Mouse (Mus musculus) common myeloid progenitor, adult 5-6 weeks (primary cell): Measurements from ENCODE around the gene Gm17571. TPM values are rescaled to one million over a fixed set of nuclear protein-coding genes. Genes with fewer than 3 reads are reported as not detected.

Experiments
- ATAC-seq: replicated peaks from 2 replicates; pipeline ENCODE4 v1.8.0; 2016; ENCODE audit warnings: low read depth, mild to moderate bottlenecking, moderate TSS enrichment, inconsistent platforms; ENCODE audit not compliant: poor library complexity, severe bottlenecking
- total RNA-seq: library from RNA; stranded (forward); fragments of 200-1000, 187-1606 nt; gene quantifications from 2 replicates; pipeline ENCODE4 v1.2.3, GENCODE M21; 2017

Gene Gm17571
- total RNA-seq = not detected in 2 replicates

DNA sequence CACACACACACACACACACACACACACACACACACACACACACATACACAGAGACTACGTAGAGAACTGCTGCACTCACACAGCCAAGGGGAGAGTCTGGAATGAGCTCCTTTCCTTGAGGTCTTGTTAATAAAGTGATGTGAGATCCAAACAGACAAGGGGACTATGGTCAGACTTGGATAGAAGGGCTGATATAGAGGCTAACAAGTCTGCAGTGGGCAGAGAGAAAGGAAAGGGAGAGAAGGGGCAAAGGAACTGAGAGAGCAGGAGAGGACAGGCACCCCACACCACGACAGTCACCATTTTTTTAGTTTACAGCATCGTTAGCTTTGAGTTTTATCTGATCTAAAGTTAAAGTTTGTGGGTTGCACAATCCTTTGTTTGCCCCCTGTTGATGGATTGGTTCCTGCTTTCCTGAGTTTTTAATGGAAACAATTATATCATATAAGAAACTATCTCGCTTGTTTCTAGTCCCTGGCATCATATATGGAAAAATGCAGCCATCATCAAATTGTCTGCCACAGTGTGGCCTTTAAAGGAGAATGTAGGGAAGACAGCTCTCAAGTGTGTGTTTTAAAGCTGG lies at the start of gene Gm17571:
Gm17571 (minus strand) TSS at position 51 of the 583 bp plus-strand sequence.
- no peak for ATAC-seq

- no peak for ATAC-seq
These were observed 49.0 kb upstream of the Gm17571 start for GRCm38 (mm10) chr9:13495530-13495929.

GRCm38 (mm10) chr9:13493746-13494145 lies 47.2 kb upstream of the Gm17571 start:
- no peak for ATAC-seq

DNA sequence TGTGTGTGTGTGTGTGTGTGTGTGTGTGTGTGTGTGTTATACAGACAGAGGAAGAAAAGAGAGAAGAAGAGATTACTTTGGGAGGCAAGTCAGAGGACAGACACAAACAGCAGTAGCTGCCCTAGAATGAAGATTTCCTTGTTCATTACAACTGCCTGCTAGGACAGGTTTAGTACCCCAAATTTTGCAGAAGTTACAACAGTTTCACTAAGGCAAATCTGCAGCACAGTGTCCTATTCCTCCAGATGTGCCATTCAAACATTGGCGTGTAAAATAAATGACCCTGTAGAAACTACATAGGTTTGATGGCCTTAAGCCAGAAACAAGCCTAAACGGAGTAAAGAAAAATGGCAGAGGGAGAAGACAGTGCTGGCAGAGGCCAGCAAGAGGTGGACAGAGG lies 46.3 kb upstream of the Gm17571 start:
- peak; percentile 52; the same call in 1 of the 2 replicates for ATAC-seq

DNA sequence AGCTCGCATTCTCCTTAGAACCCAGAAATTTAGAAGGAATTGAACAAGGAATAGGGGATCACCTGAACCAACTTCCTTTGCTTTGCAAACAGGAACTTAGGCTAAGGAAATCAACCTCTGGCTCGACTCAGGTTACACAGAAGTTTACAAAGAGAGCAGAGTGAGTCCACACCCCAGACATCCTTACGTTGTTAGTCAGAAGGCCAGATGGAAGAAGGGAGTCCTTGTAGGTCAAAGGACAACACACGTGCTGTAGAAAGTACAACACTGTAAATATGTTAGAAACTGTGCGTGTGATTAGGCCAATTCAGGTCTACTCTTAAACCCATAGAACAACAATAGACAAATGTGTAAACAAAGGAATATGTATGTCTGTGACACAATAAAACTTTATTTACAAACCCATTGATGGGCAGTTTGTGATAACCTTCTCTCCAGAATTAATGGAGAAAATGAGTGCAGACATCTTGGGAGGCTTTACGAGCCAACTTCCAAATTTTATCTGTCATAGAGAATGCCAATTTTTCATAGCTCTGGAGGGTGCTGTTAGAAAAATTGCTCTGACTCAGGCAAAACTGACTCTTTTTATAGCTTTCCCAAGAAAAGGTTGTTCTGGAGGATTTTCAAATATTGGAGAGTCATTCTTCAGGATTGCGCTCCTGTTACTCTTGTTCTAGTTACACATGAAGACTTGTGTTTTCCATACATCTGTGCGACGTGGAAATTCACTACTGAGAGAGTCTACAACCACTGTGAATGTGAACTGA lies 45.5 kb upstream of the Gm17571 start:
- ATAC-seq = no peak

DNA sequence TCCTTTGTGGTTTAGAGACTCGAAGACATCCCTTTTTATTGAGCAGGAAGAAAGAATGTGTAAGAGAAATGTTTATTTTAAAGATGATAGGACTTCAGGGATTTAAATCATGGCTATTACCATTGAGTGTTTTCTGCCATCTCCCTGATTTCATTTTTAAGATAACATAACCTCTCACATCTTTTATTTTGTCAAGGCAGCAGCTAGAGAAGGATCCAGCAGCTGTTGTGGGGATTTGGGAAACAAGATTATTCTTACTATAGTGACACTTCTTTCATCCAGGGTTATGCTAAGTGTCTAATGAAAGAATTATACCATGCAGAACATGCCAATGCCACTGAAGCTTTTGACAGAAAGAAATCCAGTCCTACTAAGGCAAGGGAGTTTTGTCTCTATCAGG lies 44.6 kb upstream of the Gm17571 start:
- ATAC-seq = no peak

DNA sequence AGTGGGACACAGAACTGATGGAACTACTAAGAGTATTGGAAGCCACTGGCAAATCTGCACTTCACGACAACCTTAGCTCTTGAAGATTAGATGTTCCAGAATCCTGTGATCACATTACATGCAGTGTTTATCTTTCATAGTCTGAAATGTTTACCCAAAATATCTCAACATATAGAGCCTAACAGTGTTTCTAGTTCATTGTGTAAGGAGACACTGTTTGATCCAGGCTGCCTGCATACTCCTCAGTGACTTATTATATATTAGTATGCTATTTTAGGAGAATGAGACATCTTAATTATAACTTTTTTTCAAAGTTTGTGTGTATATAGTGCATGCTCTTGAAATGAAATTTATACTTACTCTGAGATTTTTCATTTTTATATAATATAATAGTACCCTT lies 39.4 kb upstream of the Gm17571 start:
- no peak for ATAC-seq

DNA sequence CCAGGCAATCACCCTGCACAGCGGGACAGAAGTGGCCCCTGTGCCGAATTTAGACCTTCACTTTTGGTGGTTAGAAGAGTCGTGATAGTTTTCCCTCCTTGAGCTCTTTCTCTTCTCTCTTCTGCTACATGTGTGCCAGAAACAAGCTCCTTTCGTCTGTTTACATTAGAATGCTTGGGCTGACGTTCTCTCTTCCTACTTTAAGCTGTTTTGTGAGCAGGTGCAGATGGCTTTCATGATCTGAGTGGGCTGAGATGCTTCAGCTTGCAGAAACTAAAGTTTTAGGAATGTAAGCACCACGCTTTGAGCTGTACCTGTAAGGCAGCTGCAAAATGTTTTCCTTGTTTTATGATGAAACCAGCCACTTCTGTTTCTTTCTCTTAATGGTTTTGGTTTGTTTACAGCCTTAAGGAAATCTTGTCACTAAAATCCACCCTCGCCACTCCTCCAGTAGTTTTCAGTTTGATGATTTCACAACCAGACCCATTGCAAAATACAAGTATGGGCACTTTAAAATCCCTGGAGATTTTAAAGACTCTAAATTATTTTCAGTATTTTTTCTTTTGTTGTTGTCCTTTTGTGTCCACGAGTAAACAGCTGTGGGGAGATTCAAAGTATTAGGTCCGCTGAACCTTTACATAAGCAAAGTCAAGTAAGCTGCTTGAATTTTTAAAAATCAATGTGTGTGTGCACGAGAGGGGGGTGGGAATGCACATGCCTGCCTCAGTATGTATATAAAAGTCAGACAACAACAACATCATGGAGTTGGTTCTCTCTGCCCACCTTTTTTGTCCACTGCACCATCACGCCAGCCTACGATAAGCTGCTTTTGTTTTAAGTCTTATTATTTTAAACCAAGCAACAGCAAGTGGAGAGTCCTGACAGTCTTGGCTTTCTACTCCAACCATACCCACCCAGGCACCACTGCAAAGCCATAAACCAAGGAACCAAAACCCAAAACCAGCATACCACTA lies 38.0 kb upstream of the Gm17571 start:
- ATAC-seq = peak; percentile 71; the same call in 1 of the 2 replicates

GRCm38 (mm10) chr9:13483199-13484068 lies 36.9 kb upstream of the Gm17571 start:
- no peak for ATAC-seq

DNA sequence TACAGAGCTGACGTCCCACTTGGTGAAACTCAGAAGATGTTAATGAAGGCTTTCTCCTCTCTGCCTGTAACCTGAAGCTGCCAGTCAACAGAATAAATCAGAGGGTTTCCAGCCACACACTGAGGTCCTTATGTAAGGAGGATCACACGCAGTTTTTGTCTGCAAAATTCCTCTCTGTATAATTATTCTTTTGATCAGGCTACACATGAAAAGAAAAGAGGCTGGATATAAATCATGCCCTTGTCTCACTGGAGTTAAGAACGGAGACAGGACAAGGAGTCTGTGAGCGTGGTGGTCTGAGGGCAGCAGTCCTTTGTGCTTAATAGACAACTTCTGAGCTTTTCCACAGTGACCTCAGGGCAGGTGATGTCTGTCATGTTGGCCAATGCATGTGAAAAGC lies 32.7 kb upstream of the Gm17571 start:
- no peak for ATAC-seq

GRCm38 (mm10) chr9:13474951-13475350 lies 28.4 kb upstream of the Gm17571 start:
- no peak for ATAC-seq

DNA sequence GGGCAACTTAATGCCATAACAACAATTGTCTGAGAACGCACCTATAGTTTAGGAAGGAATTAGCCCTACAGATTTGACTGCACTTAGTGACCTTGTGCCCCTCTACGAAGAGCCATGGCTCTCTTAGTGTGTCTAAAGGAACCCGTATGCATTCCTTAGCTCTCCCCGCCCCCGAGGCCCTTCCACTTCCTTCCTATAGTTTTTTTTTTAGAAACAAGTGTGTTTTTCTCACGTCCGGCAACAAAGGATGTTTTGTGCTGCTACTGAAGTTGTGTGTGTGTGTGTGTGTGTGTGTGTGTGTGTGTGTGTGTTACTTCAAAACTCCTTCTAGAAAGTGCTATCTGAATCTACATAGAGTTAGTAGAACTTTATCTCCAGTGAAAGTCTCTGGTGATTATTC lies 23.5 kb upstream of the Gm17571 start:
- no peak for ATAC-seq

- peak; percentile 40; the same call in 1 of the 2 replicates for ATAC-seq
These were observed 22.2 kb upstream of the Gm17571 start for GRCm38 (mm10) chr9:13468778-13469177.

GRCm38 (mm10) chr9:13467745-13468144 lies 21.2 kb upstream of the Gm17571 start:
- no peak for ATAC-seq

GRCm38 (mm10) chr9:13466816-13467215 lies 20.3 kb upstream of the Gm17571 start:
- ATAC-seq = peak; percentile 34

DNA sequence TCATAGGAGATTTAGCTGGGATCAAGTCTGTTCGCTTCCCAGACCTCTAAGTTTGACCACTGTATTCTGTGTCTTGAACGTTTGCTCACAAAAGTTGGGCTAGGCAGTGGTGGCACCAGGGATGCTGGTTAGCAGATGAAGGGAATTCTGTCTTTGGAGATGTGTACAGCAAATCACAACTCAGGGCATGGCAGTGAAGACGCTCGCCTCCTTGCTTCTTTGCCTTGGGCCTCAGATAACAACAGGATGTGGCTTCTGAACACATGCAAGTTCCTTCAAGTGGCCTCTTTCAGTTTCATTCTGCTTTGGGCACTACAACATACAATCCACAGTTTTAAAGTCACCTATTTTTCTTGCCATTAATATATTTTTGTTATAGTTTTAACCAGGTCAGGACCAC lies 19.8 kb upstream of the Gm17571 start:
- ATAC-seq = peak; percentile 87

- no peak for ATAC-seq
These were observed 18.9 kb upstream of the Gm17571 start for GRCm38 (mm10) chr9:13465358-13466020.

DNA sequence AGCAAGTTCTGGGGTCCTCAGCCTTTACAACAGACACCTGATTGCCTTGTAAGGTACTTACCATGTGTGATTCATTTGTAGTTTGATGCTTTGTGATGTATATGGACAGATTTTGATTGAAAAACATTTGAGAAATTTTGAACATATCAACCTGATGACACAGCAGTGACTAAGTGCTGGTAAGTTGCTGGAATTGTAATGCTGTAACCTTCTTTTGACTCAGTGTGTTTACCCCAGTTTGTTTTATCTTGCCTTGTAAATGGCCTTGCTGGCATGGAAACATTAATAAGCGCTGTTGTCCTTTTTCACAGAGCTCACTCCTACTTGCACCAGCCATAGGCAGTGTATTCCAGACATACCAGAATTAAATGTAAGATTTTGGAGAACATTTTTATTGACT lies 14.4 kb upstream of the Gm17571 start:
- ATAC-seq = no peak

- ATAC-seq = no peak
These were observed 13.5 kb upstream of the Gm17571 start for GRCm38 (mm10) chr9:13460012-13460411.
